Mouse (Mus musculus) heart, adult 18-20 months (tissue): ENCODE data around the gene Taldo1. TPM values are rescaled to one million over a fixed set of nuclear protein-coding genes. Genes with fewer than 3 reads are reported as not detected.
"Not testable (repeated sequence)": the region's sequence is repeated elsewhere in the genome, so short reads cannot be mapped to it uniquely, and the experiment has no call there.

Source experiments
- DNase-seq, 2 experiments: peaks; one replicate each; pipeline ENCODE4 v3.0.0; 2021 to 2022; ENCODE audit warnings: mixed read lengths in 1 of 2
- total RNA-seq, 2 experiments: library from RNA; stranded (reverse); gene quantifications; 2 replicates each; pipeline ENCODE4 v1.2.3; 2021

The Taldo1 gene
- total RNA-seq, 2 experiments from 2014 or later, result 106 to 141 TPM

DNA sequence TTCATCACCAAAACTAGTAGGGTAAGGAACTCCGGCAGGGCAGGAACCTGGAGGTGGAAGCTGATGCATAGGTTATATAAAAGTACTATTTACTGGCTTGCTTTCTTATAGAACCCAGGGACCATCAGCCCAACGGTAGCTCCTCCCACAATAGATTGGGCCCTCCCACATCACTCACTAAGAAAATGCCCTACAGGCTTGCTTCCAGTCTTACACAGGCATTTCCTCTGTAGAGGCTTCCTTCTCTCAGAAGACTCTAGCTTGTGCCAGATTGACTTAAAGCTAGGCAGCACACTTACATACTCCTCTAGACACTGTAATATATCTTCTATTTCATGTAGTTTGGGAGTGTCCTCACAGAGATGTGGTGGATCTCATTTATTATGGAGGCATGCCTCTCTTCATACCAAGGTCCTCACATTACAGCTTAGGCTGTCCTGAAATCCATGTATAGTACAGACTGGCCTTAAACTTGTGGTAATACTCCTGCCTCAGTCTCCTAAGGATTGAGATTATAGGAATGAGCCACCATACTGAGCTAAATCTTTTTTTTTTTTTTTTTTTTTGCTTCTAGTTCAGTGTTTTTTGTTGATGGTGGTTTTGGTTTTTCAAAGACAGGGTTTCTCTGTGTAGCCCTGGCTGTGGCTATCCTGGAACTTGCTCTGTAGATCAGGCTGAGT, 4.1 kb upstream of the Taldo1 start:
- no peak for DNase-seq

DNA sequence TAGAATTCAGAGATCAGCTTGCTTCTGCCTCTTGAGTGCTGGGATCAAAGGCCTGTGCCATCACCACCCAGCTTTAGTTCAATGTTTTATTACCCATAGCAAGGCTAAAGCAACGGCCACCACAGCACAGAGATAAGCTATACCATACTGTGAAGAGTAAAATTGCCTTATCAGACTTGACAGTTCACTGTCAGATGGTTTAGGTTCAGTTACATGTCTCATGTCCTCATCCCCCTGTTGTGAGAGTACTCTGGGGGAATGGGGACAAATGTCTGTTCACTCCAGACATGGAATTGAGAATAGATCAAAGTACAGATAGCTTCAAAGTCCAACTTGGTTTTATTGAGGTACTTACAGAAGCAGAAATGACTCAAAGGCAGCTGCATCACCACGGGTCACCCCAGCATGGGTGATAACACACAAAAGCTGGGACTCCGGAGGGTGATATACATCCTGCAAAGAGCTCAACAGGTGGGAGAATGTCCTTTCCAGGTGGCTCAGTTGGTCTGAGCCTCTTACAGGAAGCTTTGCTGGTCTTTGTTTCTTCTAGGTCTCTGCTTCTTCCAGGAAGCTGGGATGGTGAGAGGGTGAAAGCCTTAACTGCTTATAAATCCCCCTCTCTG, 3.4 kb upstream of the Taldo1 start:
- DNase-seq, result no peak

DNA sequence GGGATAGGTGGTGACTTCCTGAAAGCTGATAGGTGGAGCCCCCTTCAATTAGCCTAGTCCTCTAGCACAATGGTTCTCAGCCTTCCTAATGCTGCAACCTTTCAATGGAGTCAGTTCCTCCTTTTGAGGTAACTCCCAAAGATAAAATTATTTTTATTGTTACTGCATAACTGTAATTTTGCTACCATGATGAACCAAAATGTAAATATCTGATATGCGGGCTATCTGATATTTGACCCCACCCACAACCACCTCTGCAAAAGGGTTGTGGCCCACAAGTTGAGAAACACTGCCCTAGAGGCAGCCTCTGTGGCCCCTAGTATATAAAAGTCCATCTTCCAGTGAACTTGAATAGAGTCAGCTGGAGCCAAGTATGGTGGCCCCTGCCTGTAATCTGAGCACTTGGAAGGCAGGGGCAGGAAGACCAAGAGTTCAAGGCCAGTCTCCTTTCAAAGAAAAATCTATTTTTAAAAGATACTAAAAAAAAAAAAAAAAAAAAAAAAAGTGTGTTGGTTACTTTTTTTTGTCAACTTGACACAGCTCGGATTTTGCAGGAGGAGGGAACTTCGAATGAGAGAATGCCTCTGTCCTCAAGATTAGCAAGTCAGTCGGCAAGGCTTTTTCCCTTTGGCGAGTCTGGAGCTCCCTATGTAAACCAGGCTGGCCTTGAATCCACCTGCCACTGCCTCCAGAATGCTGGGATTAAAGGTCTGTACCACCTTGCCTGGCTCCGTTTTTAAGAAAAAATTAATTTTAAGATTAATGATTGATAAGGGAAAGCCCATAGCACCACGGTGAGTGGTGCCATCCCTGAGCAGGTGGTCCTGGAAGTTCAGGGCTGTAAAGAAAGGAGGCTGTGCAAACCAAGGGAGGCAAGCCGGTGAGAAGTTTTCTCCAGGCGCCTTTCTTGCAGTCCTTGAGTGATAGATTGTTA, 1.4 kb upstream of the Taldo1 start:
- no peak for DNase-seq

DNA sequence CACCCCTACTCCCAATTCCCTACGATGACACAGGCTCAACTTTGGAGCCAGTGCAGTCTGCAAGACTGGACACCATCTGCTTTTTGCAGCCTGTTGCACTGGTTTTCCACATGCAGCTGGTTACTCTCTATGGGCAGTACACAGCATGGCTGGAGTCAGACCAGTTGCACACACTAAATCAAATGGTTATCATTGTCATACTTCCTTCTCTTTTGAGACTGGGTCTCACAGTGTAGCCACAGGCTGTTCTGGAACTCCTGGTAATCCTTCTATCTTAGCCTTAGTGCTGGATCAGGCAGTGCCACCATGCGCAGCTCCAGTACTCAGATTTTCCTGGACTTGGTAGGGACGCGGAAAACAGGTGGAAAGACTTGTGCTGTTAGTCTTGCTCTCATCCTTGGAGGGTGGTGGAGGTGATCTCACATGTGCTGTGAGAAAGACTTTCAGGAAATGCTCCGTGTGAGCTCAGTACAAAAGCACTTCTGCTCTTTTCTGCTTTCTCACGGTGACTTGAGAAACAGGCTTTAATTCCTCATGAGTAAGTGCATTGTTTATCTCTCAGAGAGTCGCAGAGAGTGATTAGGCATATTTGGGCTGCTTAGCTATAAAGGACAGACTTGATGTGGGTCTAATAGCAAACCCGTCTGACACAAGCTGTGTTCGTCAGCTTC, 688 bp downstream of the Taldo1 start:
- DNase-seq, result no peak

DNA sequence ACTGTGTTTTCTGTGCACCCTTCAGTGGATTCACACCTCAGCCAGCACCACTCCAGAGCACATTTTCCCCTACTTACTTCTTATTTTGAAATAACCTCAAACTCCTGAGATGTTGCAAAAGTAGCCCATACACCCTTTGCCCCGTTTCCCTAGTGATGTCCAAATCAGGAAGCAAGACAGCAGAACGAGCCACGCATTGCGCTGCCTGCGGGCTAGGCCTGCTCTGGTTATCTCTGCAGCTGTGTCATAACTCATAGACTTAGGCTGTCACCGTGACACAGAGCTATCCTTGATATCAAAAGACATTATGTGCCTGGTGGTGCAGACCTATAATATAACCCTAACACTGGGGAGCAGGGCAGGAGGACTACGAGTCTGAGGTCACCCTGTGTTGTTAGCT, 2.2 kb downstream of the Taldo1 start:
- no peak for DNase-seq

- peak; percentile 37 to 74 for DNase-seq
Observed at GRCm38 (mm10) chr7:141394771-141395170, 2.8 kb downstream of the Taldo1 start.

DNA sequence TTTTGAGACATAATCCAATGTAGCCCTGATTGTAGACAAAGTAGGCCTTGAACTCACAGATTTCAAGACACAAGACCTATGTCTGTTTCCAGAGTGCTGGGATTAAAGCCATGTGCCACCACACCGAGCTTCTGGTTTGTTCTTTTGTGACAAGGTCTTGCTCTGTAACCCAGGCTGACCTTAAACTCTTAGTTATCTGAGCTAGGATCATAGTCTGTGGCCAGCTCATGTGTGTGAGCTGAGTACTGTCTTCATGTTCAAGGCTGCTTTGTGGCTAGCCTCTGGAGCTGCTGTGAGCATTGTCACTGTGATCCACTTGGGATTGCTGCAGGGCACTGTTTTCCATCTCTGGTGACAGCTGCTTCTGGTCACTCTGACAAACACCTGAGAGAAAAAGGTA, 3.3 kb downstream of the Taldo1 start:
- no peak for DNase-seq

DNA sequence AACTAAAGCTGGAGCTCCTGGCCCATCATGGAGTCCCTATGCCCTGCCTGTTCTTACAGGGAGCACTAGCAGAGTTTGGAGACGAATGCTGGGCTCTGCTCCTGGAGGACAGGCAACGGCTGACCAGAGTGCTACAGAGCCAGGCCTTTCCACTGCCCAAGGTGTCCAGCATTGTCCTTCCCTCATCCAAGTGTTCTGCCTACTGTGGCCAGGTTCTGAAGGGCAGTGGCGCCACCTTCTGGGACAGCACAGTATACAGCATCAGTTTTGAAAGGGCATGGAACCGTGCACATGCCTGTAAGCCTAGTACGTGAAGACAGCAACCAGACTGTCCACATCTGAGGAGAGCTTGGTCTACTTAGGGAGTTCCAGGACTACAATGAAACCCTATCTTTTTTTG, 11.3 kb downstream of the Taldo1 start:
- peak; percentile 45 to 62 for DNase-seq

DNA sequence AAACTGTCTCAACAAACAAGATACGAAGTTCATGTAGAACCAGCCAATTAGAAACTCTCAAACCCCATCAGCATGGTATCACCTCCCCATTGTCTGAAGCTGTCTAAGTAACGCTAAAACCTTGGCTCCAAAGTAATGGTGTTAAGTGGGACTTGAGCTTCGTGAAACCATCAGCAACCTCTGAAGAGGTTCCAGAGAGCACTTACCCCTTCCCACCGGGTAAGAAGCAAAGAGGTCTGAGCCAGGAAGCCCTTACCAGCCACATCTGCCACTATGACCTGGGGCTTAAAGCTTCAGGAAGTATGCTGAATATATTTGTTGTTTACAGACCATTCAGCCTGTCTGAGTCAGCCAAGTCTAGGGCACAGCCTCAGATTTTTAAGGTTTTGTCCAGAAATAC, 13.5 kb downstream of the Taldo1 start:
- DNase-seq, result no peak

GRCm38 (mm10) chr7:141407670-141408069, 15.7 kb downstream of the Taldo1 start:
- DNase-seq, result not testable (repeated sequence)

GRCm38 (mm10) chr7:141408833-141409232, 16.8 kb downstream of the Taldo1 start:
- DNase-seq, result peak; percentile 88 to 94

GRCm38 (mm10) chr7:141410631-141411030, 18.6 kb downstream of the Taldo1 start:
- no peak for DNase-seq

- no peak for DNase-seq
Observed at GRCm38 (mm10) chr7:141411667-141412066, 19.7 kb downstream of the Taldo1 start.

GRCm38 (mm10) chr7:141413331-141413730, 21.3 kb downstream of the Taldo1 start:
- DNase-seq, result no peak

- DNase-seq, result peak; percentile 99
Observed at GRCm38 (mm10) chr7:141413809-141414584, 22.0 kb downstream of the Taldo1 start, which contains the start of gene Gatd1. Gene Gatd1, minus strand, starts transcription at chr7:141414136.

GRCm38 (mm10) chr7:141416144-141416841, 24.3 kb downstream of the Taldo1 start:
- DNase-seq, result no peak

- no peak for DNase-seq
Observed at GRCm38 (mm10) chr7:141417731-141418681, 26.0 kb downstream of the Taldo1 start.

GRCm38 (mm10) chr7:141418970-141419369, 27.0 kb downstream of the Taldo1 start:
- no peak for DNase-seq

DNA sequence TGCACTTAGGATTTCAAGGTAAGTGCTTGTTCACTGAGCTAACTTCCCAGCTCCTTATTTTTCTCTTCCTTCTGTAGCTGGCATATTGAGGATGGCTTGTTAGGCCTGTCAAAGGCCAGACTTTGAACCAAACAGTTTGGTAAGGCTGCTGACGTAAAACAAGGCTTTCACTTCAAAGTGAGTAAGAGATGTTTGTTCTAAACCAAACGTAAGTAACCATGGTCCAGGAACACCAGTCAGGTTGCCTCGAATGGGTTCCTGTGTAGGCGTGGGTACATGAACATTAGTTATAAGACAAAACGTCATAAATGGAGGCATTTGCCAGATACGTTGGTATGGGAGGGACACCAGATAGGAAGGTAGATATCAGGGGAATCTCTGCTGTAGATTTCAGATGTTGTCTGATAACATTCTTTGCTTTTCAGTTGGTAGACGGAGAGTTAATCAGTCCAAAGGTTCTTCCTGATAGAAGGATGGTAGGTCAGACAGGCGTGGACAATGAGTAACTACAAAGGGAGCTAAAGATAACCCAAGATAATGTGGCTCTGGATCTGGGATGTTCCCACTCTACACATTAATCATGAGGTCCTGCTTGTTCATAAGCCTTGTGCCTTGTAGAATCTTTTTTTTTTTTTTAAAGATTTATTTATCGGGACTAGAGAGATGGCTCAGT, 28.2 kb downstream of the Taldo1 start:
- no peak for DNase-seq
